Mouse (Mus musculus) gastrocnemius, adult 2 months (tissue): ENCODE measurements around the gene Dnajc7. TPM values are rescaled to one million over a fixed set of nuclear protein-coding genes. Genes with fewer than 3 reads are reported as not detected.
"Not testable (repeated sequence)": the region's sequence is repeated elsewhere in the genome, so short reads cannot be mapped to it uniquely, and the experiment has no call there.

Experiments
- DNase-seq: peaks from one replicate; pipeline ENCODE4 v3.0.0; 2022
- H3K27ac ChIP-seq: fragments of 200-600 bp; 2 replicates; pipeline ENCODE4 v1.8.1; 2022; ENCODE audit warnings: mild to moderate bottlenecking
- H3K4me3 ChIP-seq: fragments of 200-600 bp; 2 replicates; pipeline ENCODE4 v1.8.1; 2022; ENCODE audit warnings: mild to moderate bottlenecking, moderate library complexity
- CTCF ChIP-seq: fragments of 200-600 bp; IDR thresholded peaks from 2 replicates; pipeline ENCODE4 v1.8.1; 2022; ENCODE audit warnings: antibody characterized with exemption, mild to moderate bottlenecking, moderate library complexity
- intact Hi-C: fragments of 180-260 bp; cut with DNase I; formaldehyde crosslinking; loops from one replicate; pipeline ENCODE4 v1.15.1; 2025
- total RNA-seq, 2 experiments: library from RNA; stranded (reverse); gene quantifications; 2 replicates each; pipeline ENCODE4 v1.2.3; 2021

Gene Dnajc7
- total RNA-seq, 2 experiments from 2014 or later: 116 TPM

GRCm38 (mm10) chr11:100628056-100628455 is 8.1 kb upstream of the Dnajc7 start:
- DNase-seq: no peak
- Histone ChIP-seq H3K27ac (no peak overlapping the region), H3K4me3 (no peak overlapping the region)
- no peak for TF ChIP-seq CTCF
- intact Hi-C loops: no loop called here

GRCm38 (mm10) chr11:100626701-100627195 is 6.8 kb upstream of the Dnajc7 start:
- intact Hi-C loops: loop anchor here (1.0 to 2.0 kb wide), 2 partner anchors 69 to 76 kb away; no protein-coding TSS in a partner anchor
- H3K27ac ChIP-seq: peak overlapping the region; percentile 64
- peak; percentile 84 for DNase-seq
- H3K4me3 ChIP-seq: peak overlapping the region; percentile 29; the same call in 1 of the 2 replicates
- peak; percentile 95 for TF ChIP-seq CTCF

GRCm38 (mm10) chr11:100625754-100626700 is 6.1 kb upstream of the Dnajc7 start:
- intact Hi-C loops: loop anchor here (2.0 kb wide), 1 partner anchor 77 kb away; no protein-coding TSS in a partner anchor
- DNase-seq: no peak
- H3K27ac ChIP-seq: peak overlapping the region; percentile 41
- H3K4me3 ChIP-seq: peak overlapping the region; percentile 15; the same call in 1 of the 2 replicates
- no peak for TF ChIP-seq CTCF

GRCm38 (mm10) chr11:100623867-100624266 is 3.9 kb upstream of the Dnajc7 start:
- intact Hi-C loops: no loop called here
- no peak for TF ChIP-seq CTCF
- peak overlapping the region; percentile 97 for H3K27ac ChIP-seq
- peak; percentile 62 for DNase-seq
- H3K4me3 ChIP-seq: peak overlapping the region; percentile 77

- Histone ChIP-seq H3K4me3 (peak overlapping the region; percentile 77), H3K27ac (peak overlapping the region; percentile 97)
- TF ChIP-seq CTCF: peak; percentile 95
- DNase-seq: peak; percentile 97
- intact Hi-C loops: no loop called here
Measured at GRCm38 (mm10) chr11:100622714-100623113, 2.7 kb upstream of the Dnajc7 start.

- Histone ChIP-seq H3K27ac (peak overlapping the region; percentile 97), H3K4me3 (peak overlapping the region; percentile 99)
- intact Hi-C loops: loop anchor here (2.0 kb wide), 1 partner anchor 49 kb away; no protein-coding TSS in a partner anchor
- peak; percentile 40 for TF ChIP-seq CTCF
- DNase-seq: peak; percentile 97
Measured at GRCm38 (mm10) chr11:100619485-100619975, 438 bp downstream of the Dnajc7 start.

- Histone ChIP-seq H3K4me3 (peak within 1 kb of the TSS; percentile 99), H3K27ac (peak within 1 kb of the TSS; percentile 97)
- no peak for TF ChIP-seq CTCF
- intact Hi-C loops: loop anchor here (2.0 kb wide), 1 partner anchor 48 kb away; no protein-coding TSS in a partner anchor
- DNase-seq: peak; percentile 70
Measured at GRCm38 (mm10) chr11:100618761-100619484, 1.0 kb downstream of the Dnajc7 start, which contains the start of gene Nkiras2. Gene Nkiras2 (plus strand): TSS chr11:100619244.

- intact Hi-C loops: no loop called here
- no peak for DNase-seq
- Histone ChIP-seq H3K4me3 (peak overlapping the region; percentile 99; the same call in 1 of the 2 replicates), H3K27ac (no peak overlapping the region)
- no peak for TF ChIP-seq CTCF
Measured at GRCm38 (mm10) chr11:100617480-100617879, 2.5 kb downstream of the Dnajc7 start.

- intact Hi-C loops, H3K4me3 ChIP-seq, H3K27ac ChIP-seq, DNase-seq: not testable (repeated sequence)
Measured at GRCm38 (mm10) chr11:100616836-100617235, 3.1 kb downstream of the Dnajc7 start.

GRCm38 (mm10) chr11:100616332-100616731 is 3.6 kb downstream of the Dnajc7 start:
- Histone ChIP-seq H3K27ac (no peak overlapping the region), H3K4me3 (no peak overlapping the region)
- DNase-seq: no peak
- TF ChIP-seq CTCF: no peak
- intact Hi-C loops: no loop called here

GRCm38 (mm10) chr11:100613241-100613640 is 6.7 kb downstream of the Dnajc7 start:
- TF ChIP-seq CTCF: no peak
- Histone ChIP-seq H3K27ac (peak overlapping the region; percentile 41; the same call in 1 of the 2 replicates), H3K4me3 (no peak overlapping the region)
- no peak for DNase-seq
- intact Hi-C loops: no loop called here

- intact Hi-C loops: no loop called here
- DNase-seq: no peak
- Histone ChIP-seq H3K27ac (peak overlapping the region; percentile 81), H3K4me3 (no peak overlapping the region)
- TF ChIP-seq CTCF: peak; percentile 16; the same call in 1 of the 2 replicates
Measured at GRCm38 (mm10) chr11:100611627-100612026, 8.3 kb downstream of the Dnajc7 start.
